Mouse (Mus musculus) midbrain, embryonic 14.5 days (tissue): ENCODE data around the gene Rcan1. TPM values are rescaled to one million over a fixed set of nuclear protein-coding genes. Genes with fewer than 3 reads are reported as not detected.
A peak's percentile ranks its signal among the peaks of the same experiment; 100 is the strongest.

Experiments used
- ATAC-seq: fragments of 200-750 bp; cut with Nextera tagmentation; 2 replicates; pipeline ENCODE4 v1.8.0; 2017; ENCODE audit warnings: moderate number of reproducible peaks, moderate library complexity; ENCODE audit not compliant: low FRiP score, low TSS enrichment
- DNase-seq: peaks from one replicate; pipeline ENCODE4 v3.0.0-alpha.2; 2015
- H3K27ac ChIP-seq: fragments of 300-500 bp; sonication (generic); replicated peaks from 2 replicates; pipeline ENCODE4 v1.5.1; 2014; ENCODE audit warnings: mild to moderate bottlenecking, low read depth, low read length, moderate library complexity
- H3K27me3 ChIP-seq: fragments of 300-500 bp; sonication (generic); 2 replicates; pipeline ENCODE4 v1.6.1; 2014; ENCODE audit warnings: low read length, control low read depth, mixed read lengths; ENCODE audit not compliant: control insufficient read depth, insufficient read depth
- H3K36me3 ChIP-seq: fragments of 300-500 bp; sonication (generic); 2 replicates; pipeline ENCODE4 v1.6.1; 2014; ENCODE audit warnings: low read length, control low read depth; ENCODE audit not compliant: control insufficient read depth, insufficient read depth
- H3K4me1 ChIP-seq: fragments of 300-500 bp; sonication (generic); 2 replicates; pipeline ENCODE4 v1.6.1; 2014; ENCODE audit warnings: mild to moderate bottlenecking, antibody characterized with exemption, low read length, control low read depth; ENCODE audit not compliant: control insufficient read depth, insufficient read depth
- H3K4me2 ChIP-seq: fragments of 300-500 bp; sonication (generic); 2 replicates; pipeline ENCODE4 v1.6.1; 2014; ENCODE audit warnings: mild to moderate bottlenecking, low read length, moderate library complexity
- H3K4me3 ChIP-seq: fragments of 300-500 bp; sonication (generic); replicated peaks from 2 replicates; pipeline ENCODE4 v1.5.1; 2014; ENCODE audit warnings: low read depth, low read length
- H3K9ac ChIP-seq: fragments of 300-500 bp; sonication (generic); replicated peaks from 2 replicates; pipeline ENCODE4 v1.6.1; 2014; ENCODE audit warnings: mild to moderate bottlenecking, low read length, moderate library complexity
- H3K9me3 ChIP-seq: fragments of 300-500 bp; sonication (generic); 2 replicates; pipeline ENCODE4 v1.6.1; 2016; ENCODE audit warnings: low read length, control low read depth, mixed read lengths; ENCODE audit not compliant: control insufficient read depth
- WGBS: fragments of 180-500 bp; shearing (Covaris S2); extraction: QIAGEN DNeasy Blood & Tissue Kit; methylation state at CpG from one replicate; pipeline ENCODE4 v1.1.7; 2014; 5-methylcytosine and 5-hydroxymethylcytosine counted together
- polyA plus RNA-seq: library from polyadenylated mRNA; unstranded; fragments of >200 nt; fragmentation: Nextera tagmentation; extraction: Ambion mirVana; gene quantifications from 2 replicates; pipeline ENCODE4 v1.2.1, GENCODE M21; 2014

The Rcan1 gene
- polyA plus RNA-seq, 1 experiment from 2014 or later = 71.1 TPM

DNA sequence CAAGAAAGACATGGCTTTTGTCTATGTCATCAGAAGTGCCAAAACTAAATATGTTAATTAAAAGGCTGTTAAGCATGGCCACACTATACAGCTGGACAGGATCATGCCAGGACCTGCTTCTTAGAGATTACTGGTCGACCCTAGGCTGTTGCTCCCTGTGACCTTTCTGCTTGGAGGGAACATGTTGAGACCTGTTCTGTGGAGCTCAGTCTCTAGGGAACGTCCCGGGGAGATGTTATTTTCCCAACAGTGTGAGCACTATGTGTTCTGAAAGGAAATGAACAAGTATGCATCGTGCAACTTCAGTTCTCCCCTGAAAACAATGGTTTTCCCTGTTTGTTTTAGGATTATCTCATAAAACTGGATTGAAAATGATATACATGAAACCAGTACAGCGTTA lies 32.4 kb upstream of the Rcan1 start:
- Histone ChIP-seq H3K4me1 (peaks cover 10% of the 10 kb centered on the region), H3K27ac (no peak overlapping the region), H3K36me3 (no peaks in the 10 kb centered on the region), H3K9me3 (no peaks in the 10 kb centered on the region), H3K27me3 (peaks cover 26% of the 10 kb centered on the region), H3K9ac (no peak overlapping the region), H3K4me3 (no peak overlapping the region), H3K4me2 (no peak overlapping the region)
- WGBS = 76% methylated on average over 5 of the region's 5 CpGs
- no peak for ATAC-seq
- DNase-seq = no peak

- H3K9ac ChIP-seq = no peak overlapping the region
- H3K27ac ChIP-seq = no peak overlapping the region
- no peak for ATAC-seq
- H3K27me3 ChIP-seq = peaks cover 33% of the 10 kb centered on the region
- DNase-seq = no peak
- no peaks in the 10 kb centered on the region for H3K9me3 ChIP-seq
- no peak overlapping the region for H3K4me2 ChIP-seq
- 82% methylated on average over 8 of the region's 8 CpGs for WGBS
- peaks cover 10% of the 10 kb centered on the region for H3K4me1 ChIP-seq
- no peaks in the 10 kb centered on the region for H3K36me3 ChIP-seq
- no peak overlapping the region for H3K4me3 ChIP-seq
Measured at GRCm38 (mm10) chr16:92500534-92500933, 29.9 kb upstream of the Rcan1 start.

GRCm38 (mm10) chr16:92499324-92499723 lies 28.7 kb upstream of the Rcan1 start:
- Histone ChIP-seq H3K27ac (no peak overlapping the region), H3K4me1 (peaks cover 10% of the 10 kb centered on the region), H3K27me3 (peaks cover 33% of the 10 kb centered on the region), H3K36me3 (no peaks in the 10 kb centered on the region), H3K9ac (peak overlapping the region; percentile 48; the same call in 1 of the 2 replicates), H3K9me3 (no peaks in the 10 kb centered on the region), H3K4me3 (peak overlapping the region; percentile 42), H3K4me2 (peak overlapping the region; percentile 87)
- 22% methylated on average over 15 of the region's 15 CpGs for WGBS
- DNase-seq (no peak), ATAC-seq (no peak)

DNA sequence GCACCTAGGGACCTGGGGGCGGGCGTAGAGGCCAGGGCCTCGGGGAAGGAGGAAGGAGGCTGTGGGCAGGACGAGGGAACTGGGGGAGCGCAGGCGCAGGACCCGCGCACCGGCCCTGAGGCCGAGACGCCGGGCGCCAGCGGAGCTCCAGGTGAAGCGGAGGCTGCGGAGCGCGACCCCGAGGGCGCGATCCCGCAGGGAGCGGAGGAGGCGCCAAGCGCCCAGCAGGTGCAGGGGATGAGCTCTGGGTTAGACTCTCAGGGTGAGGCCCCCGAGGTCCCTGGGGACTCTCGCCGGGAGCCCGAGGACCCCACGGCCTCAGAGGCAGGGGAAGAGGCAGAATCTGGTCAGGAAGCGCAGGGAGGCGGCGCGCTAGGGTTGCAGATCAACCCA lies 27.9 kb upstream of the Rcan1 start:
- H3K4me2 ChIP-seq = peak overlapping the region; percentile 87
- H3K4me3 ChIP-seq = peak overlapping the region; percentile 42
- peak overlapping the region; percentile 48; the same call in 1 of the 2 replicates for H3K9ac ChIP-seq
- peak; percentile 54 for DNase-seq
- no peak for ATAC-seq
- H3K27ac ChIP-seq = no peak overlapping the region
- H3K27me3 ChIP-seq = peaks cover 33% of the 10 kb centered on the region
- no peaks in the 10 kb centered on the region for H3K36me3 ChIP-seq
- no peaks in the 10 kb centered on the region for H3K9me3 ChIP-seq
- peaks cover 10% of the 10 kb centered on the region for H3K4me1 ChIP-seq
- WGBS = 1% methylated on average over 25 of the region's 34 CpGs

- Histone ChIP-seq H3K4me2 (peak overlapping the region; percentile 87), H3K27ac (no peak overlapping the region), H3K9me3 (no peaks in the 10 kb centered on the region), H3K36me3 (no peaks in the 10 kb centered on the region), H3K4me3 (peak overlapping the region; percentile 42), H3K27me3 (peaks cover 33% of the 10 kb centered on the region), H3K9ac (peak overlapping the region; percentile 48; the same call in 1 of the 2 replicates), H3K4me1 (peaks cover 10% of the 10 kb centered on the region)
- ATAC-seq (no peak), DNase-seq (no peak)
- WGBS = 8% methylated on average over 26 of the region's 26 CpGs
Measured at GRCm38 (mm10) chr16:92497851-92498588, 27.4 kb upstream of the Rcan1 start.

- H3K4me3 ChIP-seq = no peak overlapping the region
- H3K27me3 ChIP-seq = no peaks in the 10 kb centered on the region
- 77% methylated on average over 9 of the region's 9 CpGs for WGBS
- H3K4me2 ChIP-seq = no peak overlapping the region
- no peaks in the 10 kb centered on the region for H3K4me1 ChIP-seq
- no peak overlapping the region for H3K9ac ChIP-seq
- H3K9me3 ChIP-seq = peaks cover 2% of the 10 kb centered on the region; the same call in 1 of the 2 replicates
- DNase-seq = no peak
- no peaks in the 10 kb centered on the region for H3K36me3 ChIP-seq
- ATAC-seq = no peak
- H3K27ac ChIP-seq = no peak overlapping the region
Measured at GRCm38 (mm10) chr16:92489356-92489755, 18.7 kb upstream of the Rcan1 start.

DNA sequence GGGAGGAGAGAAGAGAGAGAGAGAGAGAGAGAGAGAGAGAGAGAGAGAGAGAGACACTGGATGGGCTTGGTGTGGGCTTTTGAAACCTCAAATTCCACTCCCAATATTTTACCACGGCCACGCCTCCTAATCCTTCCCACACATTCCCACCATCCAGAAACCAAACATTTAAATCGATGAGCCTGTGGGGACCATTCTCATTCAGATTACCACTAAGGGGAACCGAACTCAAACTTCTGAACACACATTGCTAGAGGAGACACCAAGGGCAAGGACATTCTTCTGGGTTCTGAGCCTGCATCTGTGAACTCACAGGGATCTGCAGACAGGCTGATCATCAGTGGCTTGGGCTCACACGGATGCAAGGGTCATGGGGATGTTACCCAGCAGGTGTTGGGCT lies 17.8 kb upstream of the Rcan1 start:
- WGBS = 87% methylated on average over 5 of the region's 5 CpGs

GRCm38 (mm10) chr16:92487489-92487888 lies 16.8 kb upstream of the Rcan1 start:
- Histone ChIP-seq H3K27ac (no peak overlapping the region), H3K4me3 (no peak overlapping the region), H3K27me3 (no peaks in the 10 kb centered on the region), H3K4me2 (no peak overlapping the region), H3K9me3 (peaks cover 2% of the 10 kb centered on the region; the same call in 1 of the 2 replicates), H3K36me3 (no peaks in the 10 kb centered on the region), H3K4me1 (no peaks in the 10 kb centered on the region), H3K9ac (no peak overlapping the region)
- DNase-seq = peak; percentile 59
- ATAC-seq = no peak
- 59% methylated on average over 4 of the region's 4 CpGs for WGBS

More for the DNA sequence above, 17.8 kb upstream of the Rcan1 start:
- H3K4me2 ChIP-seq = no peak overlapping the region
- H3K9me3 ChIP-seq = peaks cover 2% of the 10 kb centered on the region; the same call in 1 of the 2 replicates
- ATAC-seq (no peak), DNase-seq (no peak)
- H3K36me3 ChIP-seq = no peaks in the 10 kb centered on the region
- no peak overlapping the region for H3K27ac ChIP-seq
- H3K4me1 ChIP-seq = no peaks in the 10 kb centered on the region
- H3K4me3 ChIP-seq = no peak overlapping the region
- no peak overlapping the region for H3K9ac ChIP-seq
- no peaks in the 10 kb centered on the region for H3K27me3 ChIP-seq

DNA sequence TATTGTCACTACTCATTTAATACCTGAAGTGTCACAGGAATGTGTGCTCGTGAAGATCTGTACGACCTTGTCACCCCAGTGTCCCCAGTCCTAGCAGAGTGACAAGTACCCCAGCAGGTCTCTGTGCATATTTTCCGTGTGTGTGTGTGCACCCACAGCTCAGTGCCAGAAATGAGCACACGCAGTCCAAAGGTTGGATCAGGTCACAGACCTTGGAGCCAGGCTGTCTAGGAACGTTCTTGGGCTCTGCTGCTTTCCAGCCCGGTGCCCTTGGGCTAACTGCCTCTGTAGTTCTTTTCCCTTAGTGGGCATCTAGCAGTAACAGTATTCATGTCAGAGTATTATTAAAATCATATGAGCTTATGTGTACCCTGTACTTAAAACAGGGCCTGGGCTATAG lies 16.4 kb upstream of the Rcan1 start:
- no peak overlapping the region for H3K4me3 ChIP-seq
- H3K9ac ChIP-seq = no peak overlapping the region
- H3K4me1 ChIP-seq = no peaks in the 10 kb centered on the region
- 85% methylated on average over 6 of the region's 6 CpGs for WGBS
- H3K27me3 ChIP-seq = no peaks in the 10 kb centered on the region
- no peaks in the 10 kb centered on the region for H3K36me3 ChIP-seq
- H3K4me2 ChIP-seq = no peak overlapping the region
- H3K27ac ChIP-seq = no peak overlapping the region
- H3K9me3 ChIP-seq = peaks cover 2% of the 10 kb centered on the region; the same call in 1 of the 2 replicates
- DNase-seq (no peak), ATAC-seq (no peak)
